Mouse (Mus musculus): Measurements from ENCODE around the gene Gm14692. TPM values are rescaled to one million over a fixed set of nuclear protein-coding genes. Genes with fewer than 3 reads are reported as not detected.

Gene Gm14692
- not detected in 2 replicates for polyA plus RNA-seq (2012; rRNA removed; ENCODE audit: low replicate concordance)

DNA sequence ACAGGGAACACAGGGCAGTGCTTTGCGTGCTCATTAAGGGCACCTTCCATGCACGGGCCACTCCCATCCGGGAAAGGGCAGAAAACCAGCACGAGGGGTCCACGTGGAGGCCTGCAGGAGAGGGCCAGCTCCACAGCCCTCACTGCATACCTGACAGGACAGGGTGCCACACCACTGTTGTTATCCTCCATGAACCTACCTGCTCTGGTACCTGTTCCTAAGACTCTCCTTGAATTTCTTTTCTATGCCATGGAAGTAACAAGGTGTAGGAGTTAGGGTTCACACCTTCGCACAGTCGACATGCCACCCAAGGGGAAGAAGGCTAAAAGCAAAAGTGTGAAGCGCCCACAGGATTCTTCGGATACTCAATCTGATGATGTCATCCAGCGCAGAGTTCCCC lies at the start of gene Gm14692:
Gm14692 (plus strand) TSS at position 301 of the 400 bp plus-strand sequence.

DNA sequence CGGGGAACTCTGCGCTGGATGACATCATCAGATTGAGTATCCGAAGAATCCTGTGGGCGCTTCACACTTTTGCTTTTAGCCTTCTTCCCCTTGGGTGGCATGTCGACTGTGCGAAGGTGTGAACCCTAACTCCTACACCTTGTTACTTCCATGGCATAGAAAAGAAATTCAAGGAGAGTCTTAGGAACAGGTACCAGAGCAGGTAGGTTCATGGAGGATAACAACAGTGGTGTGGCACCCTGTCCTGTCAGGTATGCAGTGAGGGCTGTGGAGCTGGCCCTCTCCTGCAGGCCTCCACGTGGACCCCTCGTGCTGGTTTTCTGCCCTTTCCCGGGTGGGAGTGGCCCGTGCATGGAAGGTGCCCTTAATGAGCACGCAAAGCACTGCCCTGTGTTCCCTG lies 2.0 kb upstream of the Gm14692 start, which contains the start of gene Gm1140:
Gm1140 (minus strand) TSS at position 101 of the 400 bp plus-strand sequence.

Other genes with a start within 250 kb of the Gm14692 start
- not detected in 2 replicates for gene Gm1140, start 2.1 kb upstream of the Gm14692 start, polyA plus RNA-seq (2012; rRNA removed; ENCODE audit: low replicate concordance)
- not detected in 2 replicates for gene 4933436I01Rik, start 225.8 kb downstream of the Gm14692 start, polyA plus RNA-seq (2012; rRNA removed; ENCODE audit: low replicate concordance)